Mouse (Mus musculus): ENCODE measurements around the gene Clec16a.

GRCm38 (mm10) chr16:10692848-10693247 is 147.7 kb downstream of the Clec16a start:
- TF ChIP-seq CTCF (IDR thresholded peaks at IDR 0.05; ENCODE audit: low read depth) (no peak), EP300 (IDR thresholded peaks at IDR 0.05; ENCODE audit: low read depth) (no peak)

All from liver, embryonic 14.5 days (tissue).